Mouse (Mus musculus): ENCODE measurements at regions not wholly inside any gene's neighbourhood (a gene's known extent, or its start where the extent isn't known, plus 50 kb on each side); places are given as distances from the start of the nearest gene placed in this dataset.

DNA sequence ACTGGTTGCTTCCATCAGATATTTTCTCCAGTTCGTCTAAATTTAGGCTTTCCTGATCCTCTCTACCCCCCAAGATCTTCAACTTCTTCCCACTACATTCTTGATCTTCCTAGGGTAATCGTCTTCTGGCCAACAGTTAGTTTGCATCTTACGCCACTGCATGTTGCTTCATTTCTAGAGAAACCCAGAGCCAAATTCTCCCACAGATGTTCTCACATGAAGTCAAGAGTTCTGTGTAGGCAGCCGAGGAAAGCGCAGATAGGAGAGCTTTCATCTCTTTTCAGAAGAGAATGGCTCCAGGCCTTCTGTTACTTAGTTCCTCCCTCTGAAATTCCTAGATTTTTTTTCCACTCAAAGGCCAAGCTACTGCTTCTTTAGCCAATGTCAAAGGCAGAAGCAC, 179.9 kb downstream of the Fgf10 start:
- no peak for ATAC-seq (replicated peaks; ENCODE audit: insufficient number of reproducible peaks, low FRiP score, low TSS enrichment, poor library complexity, severe bottlenecking)

DNA sequence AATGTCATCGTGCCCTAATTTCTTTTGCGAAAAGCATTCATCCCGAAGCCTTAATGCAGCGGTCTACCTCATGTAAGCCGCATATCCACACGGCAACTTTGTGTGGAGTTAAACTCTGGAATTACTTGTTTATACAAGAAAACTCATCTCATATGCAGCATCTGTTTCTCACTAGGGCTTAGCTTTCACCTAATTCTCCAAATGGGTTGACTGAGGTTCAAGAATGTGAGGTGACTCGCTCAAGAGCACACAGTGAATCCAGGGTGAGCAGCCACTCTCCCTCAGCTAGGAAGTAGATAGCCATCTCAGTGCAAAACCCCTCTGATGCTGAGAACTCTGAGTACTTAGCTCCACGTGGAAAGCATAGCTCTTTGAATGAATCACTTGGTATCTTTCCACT, 181.1 kb downstream of the Fgf10 start:
- no peak for ATAC-seq (replicated peaks; ENCODE audit: insufficient number of reproducible peaks, low FRiP score, low TSS enrichment, poor library complexity, severe bottlenecking)

DNA sequence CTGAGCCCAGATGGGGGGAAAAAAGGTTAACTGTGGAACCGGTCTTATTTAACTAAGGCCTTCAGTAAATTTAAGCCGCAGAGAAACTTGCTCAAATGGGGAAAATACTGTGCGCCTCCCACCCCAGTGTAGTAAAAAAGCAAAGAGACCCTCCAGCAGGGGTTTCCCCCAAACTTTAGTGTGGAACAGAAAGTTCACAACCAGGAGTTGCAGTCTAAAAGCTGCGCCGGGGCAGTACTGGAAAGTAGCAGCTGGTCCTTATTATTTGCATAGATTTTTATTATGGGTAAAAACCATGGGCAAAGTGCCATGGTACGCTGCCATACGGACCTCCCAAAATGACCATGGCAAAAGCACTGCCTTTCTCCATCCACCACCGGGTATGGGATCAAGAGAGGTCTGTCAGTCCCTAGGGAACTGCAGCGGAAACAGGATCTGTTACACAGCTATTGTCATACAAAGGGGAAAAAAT, 216.8 kb downstream of the Fgf10 start:
- ATAC-seq (replicated peaks; ENCODE audit: insufficient number of reproducible peaks, low FRiP score, low TSS enrichment, poor library complexity, severe bottlenecking), result no peak

GRCm38 (mm10) chr13:118895079-118895478, 225.5 kb downstream of the Fgf10 start:
- no peak for ATAC-seq (replicated peaks; ENCODE audit: insufficient number of reproducible peaks, low FRiP score, low TSS enrichment, poor library complexity, severe bottlenecking)

DNA sequence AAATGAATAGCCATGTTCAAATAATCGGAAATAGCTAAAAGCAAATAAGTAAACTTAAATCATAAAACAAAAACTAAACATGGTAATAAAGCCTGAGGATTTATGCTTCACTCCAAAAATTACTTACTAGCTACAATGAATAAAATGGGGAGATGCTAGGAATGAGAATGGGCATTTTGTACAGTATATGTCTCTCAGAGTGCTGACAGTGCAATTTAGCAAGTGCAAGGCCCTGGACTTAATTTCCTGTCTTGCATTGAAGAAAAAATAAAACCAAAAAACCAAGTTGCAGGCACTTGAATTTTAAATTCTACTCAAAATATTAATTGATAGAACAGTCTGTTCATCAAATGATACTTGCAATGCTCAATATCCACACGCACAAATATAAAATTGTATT, 232.4 kb downstream of the Fgf10 start:
- ATAC-seq (replicated peaks; ENCODE audit: insufficient number of reproducible peaks, low FRiP score, low TSS enrichment, poor library complexity, severe bottlenecking), result no peak

DNA sequence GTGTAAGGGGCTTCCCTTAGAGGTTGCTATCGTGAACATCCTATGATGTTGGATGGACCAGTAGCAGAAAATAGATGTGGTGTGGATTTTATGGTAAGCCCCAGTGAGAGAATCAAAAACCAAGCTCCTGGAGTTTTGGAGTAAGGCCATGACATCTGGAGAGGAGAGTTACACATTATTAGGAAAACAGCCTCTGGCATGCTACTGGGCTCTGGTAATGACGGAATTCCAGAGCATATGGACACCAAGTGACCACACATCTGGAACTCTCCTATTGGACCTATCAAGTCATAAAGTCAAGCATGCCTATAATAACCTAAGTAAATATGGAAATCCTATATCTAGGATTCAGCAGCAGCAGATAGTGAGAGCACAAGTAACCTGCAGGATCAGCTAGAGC, 240.8 kb downstream of the Fgf10 start:
- ATAC-seq (replicated peaks; ENCODE audit: insufficient number of reproducible peaks, low FRiP score, low TSS enrichment, poor library complexity, severe bottlenecking), result no peak

DNA sequence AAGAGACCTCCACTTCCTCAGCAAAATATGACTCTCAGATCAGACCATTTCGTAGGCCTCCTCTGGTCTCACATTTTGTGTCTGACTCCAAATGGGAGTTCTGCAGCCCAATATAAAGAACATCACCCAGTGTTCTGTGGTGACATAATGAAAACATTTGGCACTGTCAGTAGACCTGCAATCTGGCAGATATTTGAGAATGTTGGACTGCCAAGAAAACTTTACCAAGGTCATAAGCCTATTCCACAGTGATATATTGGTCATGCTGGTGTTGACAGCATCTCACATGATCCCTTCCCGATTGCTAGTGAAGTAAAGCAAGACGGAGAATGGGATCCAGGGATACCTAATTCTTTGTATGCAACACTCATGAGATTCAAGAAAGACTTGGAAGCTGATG, 271.2 kb downstream of the Fgf10 start:
- no peak for ATAC-seq (replicated peaks; ENCODE audit: insufficient number of reproducible peaks, low FRiP score, low TSS enrichment, poor library complexity, severe bottlenecking)

DNA sequence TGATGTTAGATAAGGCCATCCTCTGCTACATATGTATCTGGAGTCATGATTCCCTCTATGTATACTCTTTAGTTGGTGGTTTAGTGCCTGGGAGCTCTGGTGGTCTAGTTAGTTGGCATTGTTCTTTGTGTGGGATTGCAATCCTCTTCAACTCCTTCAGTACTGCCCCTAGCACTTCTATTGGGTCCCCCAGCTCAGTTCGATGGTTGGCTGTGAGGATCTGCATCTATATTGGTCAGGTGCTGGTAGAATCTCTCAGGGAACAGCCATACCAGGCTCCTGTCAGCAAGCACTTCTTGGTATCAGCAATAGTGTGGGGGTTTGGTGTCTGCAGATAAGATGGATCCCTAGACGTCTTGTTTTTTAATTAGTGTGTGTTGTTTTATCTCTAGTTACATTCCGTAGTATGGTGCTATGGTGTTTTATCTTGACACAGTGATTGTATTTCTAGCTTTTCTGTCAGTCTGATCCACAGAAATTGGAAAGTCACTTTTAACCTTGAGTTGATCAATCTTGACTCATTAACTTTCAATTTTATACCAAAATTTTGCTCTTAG, 296.6 kb downstream of the Fgf10 start:
- ATAC-seq (replicated peaks; ENCODE audit: insufficient number of reproducible peaks, low FRiP score, low TSS enrichment, poor library complexity, severe bottlenecking), result no peak

- ATAC-seq (replicated peaks; ENCODE audit: insufficient number of reproducible peaks, low FRiP score, low TSS enrichment, poor library complexity, severe bottlenecking), result no peak
These were observed 298.1 kb downstream of the Fgf10 start for GRCm38 (mm10) chr13:118967707-118968106.

- no peak for ATAC-seq (replicated peaks; ENCODE audit: insufficient number of reproducible peaks, low FRiP score, low TSS enrichment, poor library complexity, severe bottlenecking)
These were observed 305.4 kb downstream of the Fgf10 start for GRCm38 (mm10) chr13:118975008-118975407.

- ATAC-seq (replicated peaks; ENCODE audit: insufficient number of reproducible peaks, low FRiP score, low TSS enrichment, poor library complexity, severe bottlenecking), result no peak
These were observed 305.9 kb downstream of the Fgf10 start for GRCm38 (mm10) chr13:118975519-118975918.

DNA sequence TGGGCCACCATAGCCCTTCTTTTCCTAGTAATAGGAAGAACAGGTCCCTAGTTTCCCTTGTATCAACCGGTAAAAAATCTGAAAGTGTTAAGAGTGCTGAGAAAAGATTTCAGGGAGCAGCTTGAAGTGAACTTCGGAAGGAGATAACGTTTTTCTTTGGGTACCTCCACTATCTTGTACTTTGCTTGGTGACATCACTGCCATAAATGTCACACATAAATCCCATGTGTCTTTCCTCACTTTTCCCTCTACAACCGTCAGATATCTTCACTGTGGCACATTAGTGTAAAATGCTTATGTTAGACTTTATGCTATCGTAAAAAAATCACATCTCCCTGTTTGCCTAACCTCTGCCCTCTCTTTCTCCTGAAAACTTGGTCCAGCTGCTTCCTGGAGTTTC, 309.9 kb downstream of the Fgf10 start:
- ATAC-seq (replicated peaks; ENCODE audit: insufficient number of reproducible peaks, low FRiP score, low TSS enrichment, poor library complexity, severe bottlenecking), result no peak

GRCm38 (mm10) chr13:118981196-118981810, 311.7 kb downstream of the Fgf10 start:
- no peak for ATAC-seq (replicated peaks; ENCODE audit: insufficient number of reproducible peaks, low FRiP score, low TSS enrichment, poor library complexity, severe bottlenecking)

DNA sequence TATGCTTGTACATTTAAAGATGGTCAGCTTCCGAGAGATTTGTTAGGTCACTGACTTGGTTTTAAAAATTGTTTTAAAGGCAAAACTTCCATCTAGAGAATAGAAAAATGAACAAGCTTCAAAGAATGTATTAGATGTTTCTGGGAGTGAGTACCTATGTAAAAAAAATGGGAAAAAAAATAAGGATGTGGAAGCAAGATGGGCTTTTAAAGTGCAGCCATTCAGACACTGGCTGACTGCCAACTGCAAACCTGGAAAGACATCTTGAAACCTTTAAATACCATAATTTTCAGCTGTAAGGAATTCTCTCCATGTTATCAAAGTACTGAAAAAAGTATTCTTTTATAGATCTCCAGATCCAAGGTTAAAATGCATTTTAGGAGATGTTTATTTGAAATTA, 315.7 kb downstream of the Fgf10 start:
- no peak for ATAC-seq (replicated peaks; ENCODE audit: insufficient number of reproducible peaks, low FRiP score, low TSS enrichment, poor library complexity, severe bottlenecking)

GRCm38 (mm10) chr13:119025305-119025975, 355.8 kb downstream of the Fgf10 start:
- no peak for ATAC-seq (replicated peaks; ENCODE audit: insufficient number of reproducible peaks, low FRiP score, low TSS enrichment, poor library complexity, severe bottlenecking)

DNA sequence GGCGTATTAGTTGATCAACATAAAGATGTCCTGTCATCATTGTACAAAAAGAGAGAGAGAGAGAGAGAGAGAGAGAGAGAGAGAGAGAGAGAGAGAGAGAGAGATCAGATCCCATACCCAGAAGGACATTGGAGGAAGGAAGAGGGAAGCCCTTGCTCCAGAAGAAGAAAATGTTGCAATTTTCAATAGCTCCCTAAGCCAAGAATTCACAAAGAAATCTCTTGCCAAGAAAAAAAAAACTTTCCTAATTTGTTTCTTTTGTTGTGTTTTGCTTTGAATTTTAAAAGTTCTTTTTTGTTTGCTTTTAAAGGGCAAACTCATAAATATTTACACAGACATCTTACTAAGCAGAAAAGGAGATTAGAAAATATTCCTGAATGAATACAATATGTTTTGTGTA, 370.0 kb downstream of the Fgf10 start:
- ATAC-seq (replicated peaks; ENCODE audit: insufficient number of reproducible peaks, low FRiP score, low TSS enrichment, poor library complexity, severe bottlenecking), result no peak

- ATAC-seq (replicated peaks; ENCODE audit: insufficient number of reproducible peaks, low FRiP score, low TSS enrichment, poor library complexity, severe bottlenecking), result no peak
These were observed 375.5 kb downstream of the Fgf10 start for GRCm38 (mm10) chr13:119045112-119045511.

GRCm38 (mm10) chr13:119068745-119069580, 359.4 kb upstream of the Paip1 start:
- no peak for ATAC-seq (replicated peaks; ENCODE audit: insufficient number of reproducible peaks, low FRiP score, low TSS enrichment, poor library complexity, severe bottlenecking)

DNA sequence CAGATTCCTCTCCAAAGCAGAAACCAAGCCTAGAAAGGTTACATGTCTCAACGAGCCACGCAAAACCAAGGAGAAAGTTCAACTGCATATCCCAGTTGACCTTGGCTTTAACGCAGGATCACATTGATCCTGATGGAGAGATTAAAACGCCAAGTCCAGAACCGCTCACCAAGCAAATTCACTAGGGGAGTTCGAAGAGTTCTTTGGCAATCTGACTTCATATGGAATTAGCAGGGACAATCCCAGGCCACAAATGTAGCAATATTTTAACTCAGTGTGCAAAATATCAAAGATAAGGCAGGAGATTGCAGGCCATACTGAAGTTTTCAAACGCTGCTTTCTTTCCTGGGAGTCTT, 358.8 kb upstream of the Paip1 start:
- ATAC-seq (replicated peaks; ENCODE audit: insufficient number of reproducible peaks, low FRiP score, low TSS enrichment, poor library complexity, severe bottlenecking), result no peak

DNA sequence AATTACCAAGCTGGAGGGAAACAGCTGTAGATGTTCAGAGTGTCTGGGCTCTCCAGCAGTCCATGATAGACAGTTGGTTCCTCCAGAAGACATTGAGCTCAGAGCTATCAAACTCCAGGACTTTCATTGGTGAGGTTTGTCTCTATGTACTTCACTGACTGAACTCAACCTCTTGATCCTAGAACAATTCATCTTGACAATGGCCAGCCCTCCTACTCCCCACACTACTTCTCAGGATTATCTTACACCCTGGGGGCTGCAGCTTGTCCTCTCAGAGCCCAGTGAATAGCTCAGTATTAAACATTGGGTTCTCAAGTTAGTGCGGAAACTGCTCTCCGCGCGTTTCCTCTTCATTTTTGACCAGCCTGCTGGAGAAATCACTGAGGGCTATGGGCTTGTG, 349.2 kb upstream of the Paip1 start:
- ATAC-seq (replicated peaks; ENCODE audit: insufficient number of reproducible peaks, low FRiP score, low TSS enrichment, poor library complexity, severe bottlenecking), result no peak
